Mouse (Mus musculus): ENCODE data around the gene Sorcs2. TPM values are rescaled to one million over a fixed set of nuclear protein-coding genes. Genes with fewer than 3 reads are reported as not detected.
A peak's percentile ranks its signal among the peaks of the same experiment; 100 is the strongest.
"Not testable (repeated sequence)": the region's sequence is repeated elsewhere in the genome, so short reads cannot be mapped to it uniquely, and the experiment has no call there.

Gene Sorcs2
- polyA plus RNA-seq, 1 experiment from 2014 or later = 12.8 TPM

GRCm38 (mm10) chr5:36259691-36260124 is 138.2 kb downstream of the Sorcs2 start:
- Histone ChIP-seq H3K27ac (ENCODE audit: low read depth) (no peak overlapping the region), H3K4me1 (replicated peaks; ENCODE audit: control insufficient read depth, insufficient read depth, low read length) (peaks cover 15% of the 10 kb centered on the region), H3K4me3 (ENCODE audit: low read depth, low read length) (no peak overlapping the region), H3K9me3 (ENCODE audit: control insufficient read depth, low read length) (no peaks in the 10 kb centered on the region), H3K4me2 (ENCODE audit: low read length) (no peak overlapping the region), H3K36me3 (ENCODE audit: control insufficient read depth, insufficient read depth, low read length) (no peaks in the 10 kb centered on the region), H3K9ac (ENCODE audit: low read length) (no peak overlapping the region), H3K27me3 (replicated peaks; ENCODE audit: control insufficient read depth, insufficient read depth, low read length) (no peaks in the 10 kb centered on the region)
- ATAC-seq (replicated peaks; ENCODE audit: low FRiP score, low TSS enrichment, low read depth) (no peak), DNase-seq (ENCODE audit: low spot score) (no peak)
- WGBS = 38% methylated on average over 6 of the region's 6 CpGs

DNA sequence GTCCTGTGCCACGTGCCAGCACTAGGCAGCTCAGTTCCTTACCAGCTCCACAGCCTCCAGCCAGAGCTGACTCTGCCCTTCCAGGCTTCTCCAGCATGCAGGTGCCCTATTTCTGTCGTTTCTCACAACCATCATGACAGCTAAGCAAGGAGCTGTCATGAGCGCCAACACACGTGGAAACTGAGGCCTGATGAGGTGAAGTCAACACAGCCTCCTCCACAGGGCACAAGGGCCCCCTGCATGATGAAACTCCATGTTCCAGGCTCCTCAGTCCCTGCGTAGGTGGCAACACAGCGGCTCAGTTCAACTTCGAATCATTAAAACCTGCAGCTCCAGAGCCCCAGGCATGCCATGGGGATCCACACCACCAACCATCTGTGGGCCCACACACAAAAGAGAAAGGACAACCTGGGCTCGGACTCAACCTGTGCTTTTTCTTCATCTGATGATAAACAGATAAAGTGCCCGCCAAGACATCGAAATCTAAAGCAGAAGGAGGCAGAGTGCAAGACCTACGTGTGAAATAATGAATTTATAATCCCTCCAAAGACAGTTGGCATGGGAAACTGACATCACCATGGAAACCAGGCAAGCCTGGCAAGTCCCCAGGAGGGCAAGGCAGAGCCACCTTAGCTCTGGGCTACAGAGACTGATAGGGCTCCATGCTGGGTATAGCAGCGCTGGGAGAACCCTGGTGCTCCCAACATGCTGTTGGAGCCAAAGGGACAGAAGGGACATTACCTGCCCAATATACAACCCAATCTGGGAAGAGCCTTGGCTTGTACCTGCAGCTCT is 139.4 kb downstream of the Sorcs2 start:
- 88% methylated on average over 12 of the region's 12 CpGs for WGBS
- Histone ChIP-seq H3K9ac (ENCODE audit: low read length) (no peak overlapping the region), H3K4me2 (ENCODE audit: low read length) (no peak overlapping the region), H3K36me3 (ENCODE audit: control insufficient read depth, insufficient read depth, low read length) (no peaks in the 10 kb centered on the region), H3K4me1 (replicated peaks; ENCODE audit: control insufficient read depth, insufficient read depth, low read length) (peaks cover 27% of the 10 kb centered on the region), H3K9me3 (ENCODE audit: control insufficient read depth, low read length) (no peaks in the 10 kb centered on the region), H3K4me3 (ENCODE audit: low read depth, low read length) (no peak overlapping the region), H3K27ac (ENCODE audit: low read depth) (no peak overlapping the region), H3K27me3 (replicated peaks; ENCODE audit: control insufficient read depth, insufficient read depth, low read length) (no peaks in the 10 kb centered on the region)
- no peak for ATAC-seq (replicated peaks; ENCODE audit: low FRiP score, low TSS enrichment, low read depth)
- no peak for DNase-seq (ENCODE audit: low spot score)

DNA sequence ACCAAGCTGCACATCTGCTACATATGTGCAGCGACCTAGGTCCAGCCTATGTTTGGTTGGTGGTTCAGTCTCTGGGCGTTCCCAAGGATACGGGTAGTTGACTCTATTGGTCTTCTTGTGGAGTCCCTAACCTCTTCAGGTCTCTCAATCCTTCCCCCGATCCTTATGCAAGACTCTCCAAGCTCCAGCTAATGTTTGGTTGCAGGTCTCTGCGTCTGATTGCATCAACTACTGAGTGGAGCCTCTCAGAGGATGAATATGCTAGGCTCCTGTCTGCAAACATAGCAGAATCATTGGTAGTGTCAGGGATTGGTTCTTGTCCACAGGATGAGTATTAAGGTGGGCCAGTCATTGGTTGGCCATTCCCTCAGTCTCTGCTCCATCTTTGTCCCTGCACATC is 140.9 kb downstream of the Sorcs2 start:
- Histone ChIP-seq H3K4me2 (ENCODE audit: low read length) (no peak overlapping the region), H3K27me3 (replicated peaks; ENCODE audit: control insufficient read depth, insufficient read depth, low read length) (no peaks in the 10 kb centered on the region), H3K36me3 (ENCODE audit: control insufficient read depth, insufficient read depth, low read length) (no peaks in the 10 kb centered on the region), H3K27ac (ENCODE audit: low read depth) (no peak overlapping the region), H3K4me3 (ENCODE audit: low read depth, low read length) (no peak overlapping the region), H3K4me1 (replicated peaks; ENCODE audit: control insufficient read depth, insufficient read depth, low read length) (peaks cover 41% of the 10 kb centered on the region), H3K9me3 (ENCODE audit: control insufficient read depth, low read length) (no peaks in the 10 kb centered on the region), H3K9ac (ENCODE audit: low read length) (no peak overlapping the region)
- WGBS = 87% methylated on average over 5 of the region's 5 CpGs
- DNase-seq (ENCODE audit: low spot score) (no peak), ATAC-seq (replicated peaks; ENCODE audit: low FRiP score, low TSS enrichment, low read depth) (no peak)

DNA sequence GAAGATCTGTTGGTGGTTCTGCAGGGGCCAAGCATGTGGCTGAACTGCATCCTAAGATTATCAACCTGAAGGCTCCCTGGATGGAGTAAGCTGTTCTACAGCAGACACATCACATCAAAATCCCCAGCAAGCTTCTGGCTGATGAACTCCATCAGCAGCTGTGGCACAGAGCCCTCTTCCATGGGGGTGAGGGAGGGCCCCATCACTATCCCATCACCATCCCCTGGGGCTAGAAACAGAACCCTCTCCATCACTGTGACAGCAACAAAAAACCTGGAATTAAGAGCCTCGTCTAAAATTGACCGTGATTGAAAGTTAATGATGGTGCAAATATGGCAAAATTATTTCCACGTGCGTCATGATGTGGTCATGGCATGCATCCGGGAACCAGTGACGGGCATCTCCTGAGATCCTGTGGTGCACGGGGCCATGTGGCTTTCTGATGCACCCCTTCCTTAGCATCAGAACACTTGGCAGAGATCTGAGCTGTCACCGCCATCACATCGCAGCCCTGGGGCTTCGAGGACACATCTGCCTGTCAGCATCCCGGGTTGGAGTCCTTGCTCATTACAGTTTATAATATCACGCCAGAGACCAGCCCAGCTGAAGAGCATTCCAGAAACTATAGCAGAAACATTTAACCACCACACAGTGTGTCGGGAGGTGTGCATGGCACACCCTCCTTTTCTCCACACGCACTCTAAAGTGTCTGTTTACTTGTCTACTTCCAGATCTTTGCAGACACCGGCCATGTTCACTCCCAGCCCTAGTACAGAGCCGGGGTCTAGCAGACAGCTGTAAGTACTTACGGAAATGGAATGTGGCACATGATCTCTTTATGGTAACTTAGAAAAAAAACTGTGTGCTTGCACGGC is 143.1 kb downstream of the Sorcs2 start:
- H3K9ac ChIP-seq (ENCODE audit: low read length) = no peak overlapping the region
- H3K4me2 ChIP-seq (ENCODE audit: low read length) = no peak overlapping the region
- no peaks in the 10 kb centered on the region for H3K9me3 ChIP-seq (ENCODE audit: control insufficient read depth, low read length)
- WGBS = 52% methylated on average over 18 of the region's 18 CpGs
- no peaks in the 10 kb centered on the region for H3K36me3 ChIP-seq (ENCODE audit: control insufficient read depth, insufficient read depth, low read length)
- H3K4me3 ChIP-seq (ENCODE audit: low read depth, low read length) = no peak overlapping the region
- no peak overlapping the region for H3K27ac ChIP-seq (ENCODE audit: low read depth)
- ATAC-seq (replicated peaks; ENCODE audit: low FRiP score, low TSS enrichment, low read depth) (0 out of 2 replicates have a peak, but pooled peaks have one; percentile 24), DNase-seq (ENCODE audit: low spot score) (peak; percentile 61)
- H3K4me1 ChIP-seq (replicated peaks; ENCODE audit: control insufficient read depth, insufficient read depth, low read length) = peaks cover 33% of the 10 kb centered on the region
- H3K27me3 ChIP-seq (replicated peaks; ENCODE audit: control insufficient read depth, insufficient read depth, low read length) = no peaks in the 10 kb centered on the region

- H3K9me3 ChIP-seq (ENCODE audit: control insufficient read depth, low read length) = no peaks in the 10 kb centered on the region
- H3K9ac ChIP-seq (ENCODE audit: low read length) = no peak overlapping the region
- H3K27me3 ChIP-seq (replicated peaks; ENCODE audit: control insufficient read depth, insufficient read depth, low read length) = no peaks in the 10 kb centered on the region
- H3K4me2 ChIP-seq (ENCODE audit: low read length) = no peak overlapping the region
- peaks cover 33% of the 10 kb centered on the region for H3K4me1 ChIP-seq (replicated peaks; ENCODE audit: control insufficient read depth, insufficient read depth, low read length)
- peak overlapping the region; percentile 90 for H3K27ac ChIP-seq (ENCODE audit: low read depth)
- 57% methylated on average over 17 of the region's 17 CpGs for WGBS
- DNase-seq (ENCODE audit: low spot score) (peak; percentile 60), ATAC-seq (replicated peaks; ENCODE audit: low FRiP score, low TSS enrichment, low read depth) (no peak; the same call in 1 of the 2 replicates)
- no peak overlapping the region for H3K4me3 ChIP-seq (ENCODE audit: low read depth, low read length)
- no peaks in the 10 kb centered on the region for H3K36me3 ChIP-seq (ENCODE audit: control insufficient read depth, insufficient read depth, low read length)
Measured at GRCm38 (mm10) chr5:36252746-36253504, 145.0 kb downstream of the Sorcs2 start.

DNA sequence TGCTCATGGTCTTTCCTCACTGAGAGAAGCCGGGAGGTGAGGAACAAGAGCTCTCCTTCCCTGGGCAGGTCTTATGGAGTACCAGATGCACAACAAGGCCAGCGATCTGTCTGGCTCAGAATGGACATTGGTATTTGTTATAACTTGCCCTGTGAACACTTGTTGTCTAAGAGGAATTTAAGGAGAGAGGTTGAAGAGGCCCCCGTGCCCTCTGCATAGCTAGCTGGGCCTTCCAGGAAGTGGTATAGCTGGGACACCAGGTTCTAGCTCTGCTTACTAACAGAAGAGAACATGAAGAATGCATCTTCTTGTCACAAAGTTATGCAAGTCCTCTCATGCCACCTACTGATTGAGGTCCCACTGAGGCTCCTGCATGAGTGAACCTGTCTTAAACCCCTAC is 149.9 kb downstream of the Sorcs2 start:
- H3K4me3 ChIP-seq (ENCODE audit: low read depth, low read length) = no peak overlapping the region
- no peaks in the 10 kb centered on the region for H3K27me3 ChIP-seq (replicated peaks; ENCODE audit: control insufficient read depth, insufficient read depth, low read length)
- H3K4me1 ChIP-seq (replicated peaks; ENCODE audit: control insufficient read depth, insufficient read depth, low read length) = peaks cover 8% of the 10 kb centered on the region
- WGBS = 83% methylated on average over 3 of the region's 3 CpGs
- DNase-seq (ENCODE audit: low spot score) (no peak), ATAC-seq (replicated peaks; ENCODE audit: low FRiP score, low TSS enrichment, low read depth) (no peak)
- H3K27ac ChIP-seq (ENCODE audit: low read depth) = no peak overlapping the region
- H3K9ac ChIP-seq (ENCODE audit: low read length) = no peak overlapping the region
- H3K36me3 ChIP-seq (ENCODE audit: control insufficient read depth, insufficient read depth, low read length) = no peaks in the 10 kb centered on the region
- H3K9me3 ChIP-seq (ENCODE audit: control insufficient read depth, low read length) = no peaks in the 10 kb centered on the region
- H3K4me2 ChIP-seq (ENCODE audit: low read length) = no peak overlapping the region

DNA sequence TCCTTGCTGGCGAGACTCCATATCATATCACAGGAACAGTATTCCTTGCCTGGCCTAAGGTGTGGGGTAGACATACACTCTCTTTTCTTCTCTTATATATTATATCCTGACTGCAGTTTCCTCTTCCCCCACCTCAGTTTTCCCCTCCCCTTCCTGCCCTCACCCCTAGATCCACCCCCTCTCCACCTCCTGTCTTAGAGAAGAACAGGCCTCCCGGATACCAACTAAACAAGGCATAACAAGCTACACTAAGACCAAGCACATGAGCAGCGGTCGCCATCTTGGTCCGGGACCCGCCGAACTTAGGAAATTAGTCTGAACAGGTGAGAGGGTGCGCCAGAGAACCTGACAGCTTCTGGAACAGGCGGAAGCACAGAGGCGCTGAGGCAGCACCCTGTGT is 160.4 kb downstream of the Sorcs2 start:
- WGBS = 91% methylated on average over 8 of the region's 10 CpGs
- not testable (repeated sequence) for H3K9me3 ChIP-seq (ENCODE audit: control insufficient read depth, low read length); H3K9ac ChIP-seq (ENCODE audit: low read length); H3K4me3 ChIP-seq (ENCODE audit: low read depth, low read length); ATAC-seq (replicated peaks; ENCODE audit: low FRiP score, low TSS enrichment, low read depth); H3K4me2 ChIP-seq (ENCODE audit: low read length); H3K27me3 ChIP-seq (replicated peaks; ENCODE audit: control insufficient read depth, insufficient read depth, low read length); H3K27ac ChIP-seq (ENCODE audit: low read depth); DNase-seq (ENCODE audit: low spot score); H3K36me3 ChIP-seq (ENCODE audit: control insufficient read depth, insufficient read depth, low read length); H3K4me1 ChIP-seq (replicated peaks; ENCODE audit: control insufficient read depth, insufficient read depth, low read length)

DNA sequence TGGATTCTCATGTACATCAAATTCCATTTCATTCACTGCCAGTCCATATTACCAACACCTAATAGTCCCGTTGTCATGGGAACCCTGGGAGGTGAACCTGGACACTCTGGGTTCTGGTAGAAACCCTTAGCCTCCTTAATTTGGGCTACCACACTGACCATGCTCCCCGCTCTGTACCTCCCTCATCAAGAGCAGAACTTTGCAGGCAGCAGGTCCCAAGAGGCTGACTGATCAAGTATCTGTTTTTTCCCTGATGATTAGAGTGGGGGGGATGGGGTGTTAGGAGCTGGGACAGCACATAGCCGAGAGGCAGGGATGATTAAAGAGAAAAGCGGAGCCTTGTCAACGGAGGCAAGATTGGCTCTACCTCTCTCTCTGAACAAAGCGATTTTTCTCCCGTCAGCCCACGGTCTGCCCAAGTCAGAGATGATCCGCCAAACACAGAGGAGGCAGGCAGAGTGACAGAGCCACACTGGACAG is 167.6 kb downstream of the Sorcs2 start:
- H3K9ac ChIP-seq (ENCODE audit: low read length) = no peak overlapping the region
- H3K4me1 ChIP-seq (replicated peaks; ENCODE audit: control insufficient read depth, insufficient read depth, low read length) = no peaks in the 10 kb centered on the region
- no peaks in the 10 kb centered on the region for H3K27me3 ChIP-seq (replicated peaks; ENCODE audit: control insufficient read depth, insufficient read depth, low read length)
- H3K9me3 ChIP-seq (ENCODE audit: control insufficient read depth, low read length) = no peaks in the 10 kb centered on the region
- WGBS = 57% methylated on average over 9 of the region's 9 CpGs
- no peak overlapping the region for H3K4me2 ChIP-seq (ENCODE audit: low read length)
- no peak overlapping the region for H3K27ac ChIP-seq (ENCODE audit: low read depth)
- ATAC-seq (replicated peaks; ENCODE audit: low FRiP score, low TSS enrichment, low read depth) (no peak), DNase-seq (ENCODE audit: low spot score) (no peak)
- no peaks in the 10 kb centered on the region for H3K36me3 ChIP-seq (ENCODE audit: control insufficient read depth, insufficient read depth, low read length)
- no peak overlapping the region for H3K4me3 ChIP-seq (ENCODE audit: low read depth, low read length)

Data from intestine, embryonic 14.5 days (tissue).